Mouse (Mus musculus): Measurements from ENCODE around the gene Pih1d3. TPM values are rescaled to one million over a fixed set of nuclear protein-coding genes. Genes with fewer than 3 reads are reported as not detected.
A peak's percentile ranks its signal among the peaks of the same experiment; 100 is the strongest.

The Pih1d3 gene
- polyA plus RNA-seq, 1 experiment from 2014 or later: not detected

DNA sequence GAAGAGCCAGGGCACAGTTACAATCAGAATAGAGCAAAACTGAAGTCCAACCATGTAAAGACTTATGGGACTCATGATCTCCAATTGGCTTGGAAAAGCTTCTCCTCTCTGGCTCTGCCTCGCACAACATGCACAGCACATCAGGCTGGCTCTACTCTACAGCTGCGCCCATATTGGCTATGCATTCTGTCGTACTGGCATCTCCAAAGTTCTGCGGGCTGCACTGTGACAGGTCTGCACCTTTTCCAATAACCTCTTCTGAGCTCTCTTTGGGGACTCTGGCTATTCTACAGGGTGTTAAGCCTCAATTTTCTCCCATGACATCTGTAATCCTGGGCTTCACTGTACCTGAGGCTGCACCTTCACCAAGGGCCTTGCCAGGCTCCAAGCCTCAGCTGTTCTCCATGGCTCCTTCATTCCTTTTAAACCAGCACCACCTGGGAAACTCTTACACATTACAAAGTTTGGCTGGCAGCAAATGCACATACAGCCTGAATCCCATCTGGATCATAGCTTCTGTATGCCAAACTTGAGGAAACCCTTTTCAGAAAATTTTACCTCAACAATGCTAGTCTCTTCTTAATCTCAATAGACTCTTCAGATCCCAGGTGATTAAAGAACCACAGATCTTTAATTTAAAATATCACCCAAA, 1.9 kb upstream of the Pih1d3 start:
- 91% methylated on average over 4 of the region's 4 CpGs for WGBS
- no peak for ATAC-seq (ENCODE audit: low FRiP score, low read depth)
- Histone ChIP-seq H3K9me3 (no peaks in the 10 kb centered on the region), H3K4me1 (replicated peaks) (no peaks in the 10 kb centered on the region), H3K27ac (replicated peaks) (no peak overlapping the region), H3K4me3 (no peak overlapping the region), H3K9ac (no peak overlapping the region), H3K27me3 (no peaks in the 10 kb centered on the region), H3K36me3 (no peaks in the 10 kb centered on the region), H3K4me2 (no peak overlapping the region)

GRCm38 (mm10) chr1:31233319-31234036, 10.8 kb downstream of the Pih1d3 start:
- Histone ChIP-seq H3K27ac (replicated peaks) (no peak overlapping the region), H3K4me3 (no peak overlapping the region), H3K36me3 (no peaks in the 10 kb centered on the region), H3K27me3 (0 out of 2 replicates have a peak, but pooled peaks cover 2% of the 10 kb centered on the region), H3K9me3 (no peaks in the 10 kb centered on the region), H3K4me1 (replicated peaks) (no peaks in the 10 kb centered on the region; the same call in 1 of the 2 replicates), H3K4me2 (no peak overlapping the region), H3K9ac (no peak overlapping the region)
- peak; percentile 89 for ATAC-seq (ENCODE audit: low FRiP score, low read depth)

DNA sequence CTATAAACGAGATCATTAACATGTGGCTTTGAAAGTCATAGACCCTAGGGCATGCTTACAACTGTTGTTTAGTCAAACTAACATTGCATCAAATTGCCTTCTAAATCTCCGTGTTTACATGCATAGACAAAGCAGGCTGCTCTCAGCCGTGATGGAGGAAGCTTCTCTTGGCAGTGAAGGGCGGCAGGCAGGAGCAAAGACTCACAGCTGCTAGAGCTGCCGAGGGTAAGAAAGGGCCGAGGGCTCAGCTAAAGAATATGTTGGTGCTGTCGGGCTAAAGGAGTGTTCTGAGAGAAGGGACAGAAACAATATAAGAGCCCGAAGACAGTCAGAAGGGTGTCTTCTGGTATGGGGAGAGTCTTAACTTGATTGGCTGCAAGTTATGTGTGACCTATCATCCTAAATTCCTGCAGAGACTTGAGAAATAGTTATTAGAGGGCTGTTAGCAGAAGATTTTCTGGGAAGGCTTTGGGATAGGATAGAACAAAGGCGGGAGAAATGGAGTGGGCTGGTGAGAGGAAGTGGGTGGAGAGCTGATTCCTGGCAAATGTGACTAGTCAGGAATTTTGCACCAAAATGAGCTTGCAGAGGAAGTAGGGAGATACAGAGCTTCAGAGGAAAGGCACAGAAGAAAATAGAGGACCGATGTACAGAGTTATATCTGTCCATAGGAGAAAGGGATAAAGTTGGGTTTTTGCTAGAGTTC, 37.7 kb downstream of the Pih1d3 start:
- no peak overlapping the region for H3K4me2 ChIP-seq
- no peak overlapping the region for H3K9ac ChIP-seq
- H3K9me3 ChIP-seq: no peaks in the 10 kb centered on the region
- H3K27me3 ChIP-seq: no peaks in the 10 kb centered on the region
- no peak overlapping the region for H3K4me3 ChIP-seq
- H3K27ac ChIP-seq (replicated peaks): no peak overlapping the region
- H3K36me3 ChIP-seq: no peaks in the 10 kb centered on the region
- WGBS: 77% methylated on average over 10 of the region's 10 CpGs
- ATAC-seq (ENCODE audit: low FRiP score, low read depth): no peak
- no peaks in the 10 kb centered on the region for H3K4me1 ChIP-seq (replicated peaks)

Other genes starting within 250 kb of the Pih1d3 start
- gene AC153137.1, start 244.9 kb upstream of the Pih1d3 start, polyA plus RNA-seq (2015; fragmentation: Nextera tagmentation; extraction: Ambion mirVana): not detected in 2 replicates
- not detected in 2 replicates for gene Lgsn, start 46.4 kb upstream of the Pih1d3 start, polyA plus RNA-seq (2015; fragmentation: Nextera tagmentation; extraction: Ambion mirVana)
- not detected in 2 replicates for gene 4931428L18Rik, start 154 bp upstream of the Pih1d3 start, polyA plus RNA-seq (2015; fragmentation: Nextera tagmentation; extraction: Ambion mirVana)